Mouse (Mus musculus) R1 (cell line): ENCODE data around the gene Oser1.
A peak's percentile ranks its signal among the peaks of the same experiment; 100 is the strongest.
"Not testable (repeated sequence)": the region's sequence is repeated elsewhere in the genome, so short reads cannot be mapped to it uniquely, and the experiment has no call there.

Experiments used
- DNase-seq: peaks from one replicate; pipeline ENCODE4 v3.0.0-alpha.2; 2018; ENCODE audit warnings: low read depth, low spot score

The Oser1 gene

DNA sequence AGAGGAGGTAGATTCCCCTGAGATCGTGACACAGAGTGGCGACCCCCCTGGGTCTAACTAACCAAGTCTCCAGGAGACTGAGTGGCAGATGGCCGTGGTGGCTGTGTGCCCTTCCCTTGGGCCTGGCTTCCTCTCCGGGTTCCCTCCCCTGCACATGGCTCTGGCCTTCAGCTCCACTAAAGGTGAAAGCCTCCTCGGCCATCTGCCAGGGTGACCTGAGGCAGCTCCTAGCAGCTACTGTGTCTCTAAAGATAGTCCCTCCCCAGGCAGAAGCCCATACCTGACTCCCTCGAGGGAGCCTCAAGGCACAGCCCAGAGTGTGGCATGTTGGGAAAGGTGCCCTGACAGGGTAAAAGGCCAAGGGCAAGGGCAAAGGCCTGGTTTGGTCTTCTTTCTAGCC, 19.0 kb upstream of the Oser1 start:
- DNase-seq: no peak

DNA sequence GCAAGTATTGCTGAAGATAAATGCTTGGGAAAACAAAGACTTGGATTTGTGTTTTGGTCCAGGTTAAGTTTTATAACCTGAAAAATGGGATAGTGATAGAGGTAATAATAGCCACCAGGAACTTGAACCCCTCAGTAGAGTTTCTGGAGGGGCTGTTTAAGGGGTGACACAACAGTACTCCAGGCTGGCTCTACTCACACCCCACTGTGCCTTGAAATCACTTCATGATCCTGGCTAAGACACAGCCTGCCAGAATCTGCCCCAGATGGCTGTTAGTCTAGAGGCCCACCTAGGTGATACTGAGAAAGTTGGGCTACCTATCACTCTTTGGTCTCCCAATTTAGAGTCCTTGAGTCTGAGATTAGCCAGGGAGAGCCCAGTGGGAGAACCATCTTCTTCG, 15.0 kb upstream of the Oser1 start:
- DNase-seq: no peak

DNA sequence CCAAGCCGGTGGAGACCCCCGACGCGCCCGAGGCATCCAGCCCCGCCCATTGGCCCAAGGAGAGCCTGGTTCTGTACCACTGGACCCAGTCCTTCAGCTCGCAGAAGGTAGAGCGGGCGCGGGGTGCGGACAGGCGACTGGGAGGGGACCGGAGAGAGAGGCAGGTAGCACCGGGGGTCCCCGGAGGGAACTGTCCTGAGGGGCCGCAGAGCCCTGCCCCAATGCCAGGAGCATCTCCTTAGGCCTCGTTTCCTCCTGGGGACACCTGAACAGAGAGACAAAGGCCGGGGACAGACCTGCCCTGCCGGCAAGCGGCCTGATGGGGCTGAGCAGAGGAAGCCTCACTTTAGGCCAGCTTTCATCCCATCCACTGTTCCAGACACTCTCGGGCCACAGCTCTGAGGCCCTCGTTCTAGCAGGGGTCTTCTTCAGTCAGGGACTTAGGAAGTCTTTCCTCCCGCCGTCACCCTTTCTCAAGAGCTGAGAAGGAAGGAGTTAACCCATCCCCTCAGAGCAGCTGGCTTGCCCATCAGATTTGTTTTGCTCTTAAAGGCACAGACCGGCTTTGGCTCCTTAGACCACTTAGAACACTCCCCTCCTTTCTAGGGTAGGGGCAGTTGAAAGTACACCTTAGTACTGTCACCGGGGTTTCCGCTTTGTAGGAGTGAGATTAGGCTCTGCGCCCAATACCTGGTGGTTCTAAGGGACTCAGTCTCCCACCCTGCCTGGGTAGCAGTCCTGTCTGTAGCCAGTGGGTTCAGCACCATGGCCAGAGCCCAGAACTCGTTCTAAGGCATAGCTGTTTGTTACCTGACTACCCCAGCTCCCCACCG, 14.3 kb upstream of the Oser1 start:
- DNase-seq: peak; percentile 77

GRCm38 (mm10) chr2:163438246-163438618, 13.7 kb upstream of the Oser1 start, which contains the start of gene Gdap1l1:
TSS of gene Gdap1l1 (plus strand) at chr2:163438476.
- no peak for DNase-seq

- DNase-seq: no peak
Measured at GRCm38 (mm10) chr2:163437800-163438199, 13.3 kb upstream of the Oser1 start.

DNA sequence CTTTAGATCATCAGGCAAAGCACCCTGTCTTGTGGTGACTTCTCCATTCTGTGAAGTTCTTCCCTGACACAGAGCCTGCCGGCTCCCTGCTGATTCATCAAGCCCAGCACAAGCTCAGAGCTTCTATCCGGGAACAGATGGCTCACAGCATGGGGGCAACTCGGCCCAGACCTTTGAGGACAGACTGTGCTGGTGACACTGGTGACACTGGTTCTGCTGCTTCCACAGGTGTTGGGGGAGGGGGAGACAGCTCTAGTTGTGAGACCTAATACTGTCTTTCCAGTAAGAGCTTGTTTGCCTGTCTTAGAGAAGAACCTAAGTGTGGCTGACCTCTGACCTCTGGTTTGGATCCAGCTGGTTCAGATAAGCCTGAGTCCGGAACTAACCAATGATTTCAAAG, 9.5 kb upstream of the Oser1 start:
- peak; percentile 70 for DNase-seq

DNA sequence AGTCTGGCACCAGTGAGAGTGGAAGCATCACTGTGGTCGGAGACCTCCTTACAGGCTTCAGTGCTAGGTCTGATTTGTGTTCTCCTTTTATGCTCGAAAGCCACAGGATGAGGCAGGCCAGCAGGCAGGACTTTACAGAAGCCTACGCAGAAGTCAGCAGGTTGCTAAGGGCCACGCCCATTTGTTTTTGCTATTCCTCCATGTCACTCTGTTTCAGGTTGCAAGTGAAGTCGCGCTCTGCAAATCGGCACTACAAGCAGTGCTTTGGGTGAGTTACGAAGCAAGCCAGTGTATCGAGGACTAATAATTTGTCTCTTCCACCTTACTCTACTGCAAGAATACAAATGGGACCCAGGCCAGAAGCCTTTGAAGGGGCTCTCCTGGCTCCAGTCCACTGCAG, 6.8 kb upstream of the Oser1 start:
- DNase-seq: peak; percentile 53

DNA sequence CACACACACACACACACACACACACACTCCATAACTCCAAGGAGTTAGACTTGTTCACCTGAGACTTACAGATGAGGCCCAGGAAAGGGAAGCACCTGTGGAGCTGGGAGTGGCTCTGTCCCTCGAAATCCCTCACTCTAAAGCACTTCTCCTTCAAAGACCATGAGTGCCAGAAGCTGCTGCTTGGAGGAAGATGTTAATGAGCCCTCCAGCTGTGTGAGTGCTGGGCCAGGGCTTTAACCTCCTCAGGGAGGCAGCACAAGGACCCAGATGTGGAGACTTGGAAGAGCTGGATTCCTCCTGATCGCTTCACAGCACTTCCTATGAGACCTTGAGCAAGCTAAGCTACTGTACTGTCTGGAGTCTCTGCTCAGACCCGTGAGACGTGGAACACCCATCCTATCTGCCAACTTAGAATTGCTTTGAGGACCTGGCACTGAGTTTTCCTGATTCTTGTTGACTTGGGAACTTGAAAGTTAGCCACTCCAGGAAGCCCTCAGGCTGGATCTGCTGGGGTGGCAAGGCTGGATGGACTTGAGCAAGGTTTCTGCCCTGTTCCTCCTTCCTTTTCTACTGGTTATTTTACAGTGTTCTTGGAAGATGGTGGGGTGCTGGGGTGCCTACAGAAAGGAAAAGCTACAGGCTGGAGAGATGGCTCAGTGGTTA, 4.0 kb upstream of the Oser1 start:
- DNase-seq: peak; percentile 65

DNA sequence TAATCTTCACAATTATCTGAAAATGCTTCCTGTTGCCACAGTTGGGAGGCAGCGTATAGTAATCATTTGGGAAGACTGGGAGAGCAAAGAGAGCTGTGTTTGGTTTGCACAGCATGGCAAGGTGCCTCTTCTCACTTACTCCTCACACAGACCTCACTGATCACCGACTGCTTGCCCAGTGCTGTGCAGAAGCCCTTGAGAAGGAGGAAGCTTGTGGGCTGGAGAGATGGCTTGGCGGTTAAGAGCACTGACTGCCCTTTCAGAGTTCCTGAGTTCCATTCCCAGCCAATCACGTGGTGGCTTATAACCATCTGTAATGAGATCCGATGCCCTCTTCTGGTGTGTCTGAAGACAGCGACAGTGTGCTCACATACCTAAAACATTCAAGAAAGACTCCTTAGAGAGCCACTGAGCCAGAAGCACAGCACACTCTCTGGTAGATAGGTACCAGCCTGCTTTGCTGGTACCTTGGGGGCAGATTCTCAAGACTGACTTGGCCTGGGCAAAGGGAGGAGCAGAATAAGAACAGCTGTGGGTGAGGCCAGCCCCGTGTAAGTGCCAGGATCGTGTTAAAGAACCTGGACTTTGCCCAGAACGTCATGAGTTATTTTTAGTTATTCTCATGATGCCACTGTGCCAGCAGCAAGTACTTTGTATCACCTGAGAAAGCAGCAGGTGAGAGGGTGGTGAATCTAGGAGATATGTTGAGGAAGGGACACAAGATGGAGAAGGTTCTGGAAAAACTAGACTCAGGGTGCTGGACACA, 1.4 kb downstream of the Oser1 start:
- DNase-seq: no peak

DNA sequence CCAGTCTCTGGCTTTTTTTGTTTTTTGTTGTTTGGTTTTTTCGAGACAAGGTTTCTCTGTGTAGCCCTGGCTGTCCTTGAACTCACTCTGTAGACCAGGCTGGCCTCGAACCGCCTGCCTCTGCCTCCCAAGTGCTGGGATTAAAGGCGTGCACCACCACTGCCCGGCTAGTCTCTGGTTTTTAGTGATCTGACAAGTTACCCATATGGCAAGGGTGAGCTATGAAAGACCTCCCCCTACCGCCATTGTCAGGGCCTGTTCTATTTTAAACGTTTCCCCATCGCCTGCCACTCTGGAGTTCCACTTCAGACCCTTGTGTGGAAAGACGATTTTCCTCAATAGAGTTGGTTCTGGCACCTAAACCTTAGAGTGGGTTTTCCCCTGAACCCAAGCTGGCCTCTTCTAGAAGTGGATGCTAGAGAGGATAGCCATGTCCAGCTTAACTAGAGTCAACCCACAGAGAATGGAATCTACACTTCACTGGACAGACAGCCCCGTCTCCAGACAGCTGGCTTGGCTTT, 4.1 kb downstream of the Oser1 start:
- peak; percentile 26 for DNase-seq

GRCm38 (mm10) chr2:163419346-163420045, 5.0 kb downstream of the Oser1 start:
- peak; percentile 100 for DNase-seq

GRCm38 (mm10) chr2:163418841-163419345, 5.6 kb downstream of the Oser1 start:
- DNase-seq: peak; percentile 71

DNA sequence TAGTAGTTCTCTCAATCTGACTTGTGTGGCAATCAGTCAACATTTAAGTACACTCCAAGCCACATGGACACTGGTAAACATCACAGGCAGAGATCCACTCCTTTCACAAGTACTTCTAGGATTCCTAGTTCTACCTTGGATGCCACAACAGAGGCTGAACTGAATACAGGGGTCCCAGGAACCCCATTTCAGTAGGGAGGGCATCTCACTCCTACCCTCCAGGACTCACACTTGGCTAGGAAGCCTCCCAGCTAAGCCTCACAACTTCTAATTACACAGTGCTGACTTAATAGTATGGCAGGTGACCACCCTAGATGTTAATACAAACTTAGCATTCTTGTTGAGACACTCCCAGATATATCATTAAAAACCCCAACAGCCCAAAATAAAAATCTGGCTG, 6.7 kb downstream of the Oser1 start:
- DNase-seq: no peak

DNA sequence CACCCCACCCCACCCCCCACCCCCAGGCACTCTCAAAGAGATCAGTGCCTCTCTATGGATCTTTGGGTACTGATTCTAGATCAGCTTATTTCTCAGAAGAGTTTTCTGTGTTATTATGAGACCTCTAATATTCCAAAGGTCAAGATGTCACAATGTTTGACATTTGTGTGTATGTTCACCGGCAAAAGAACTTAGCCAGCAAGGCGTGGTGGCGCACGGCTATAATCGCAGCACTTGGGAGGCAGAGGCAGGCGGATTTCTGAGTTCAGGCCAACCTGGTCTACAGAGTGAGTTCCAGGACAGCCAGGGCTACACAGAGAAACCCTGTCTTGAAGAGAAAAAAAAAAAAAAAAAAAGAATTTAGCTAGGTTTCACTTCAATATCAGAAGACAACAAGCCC, 7.5 kb downstream of the Oser1 start:
- DNase-seq: no peak

GRCm38 (mm10) chr2:163412846-163413590, 11.5 kb downstream of the Oser1 start:
- DNase-seq: no peak

DNA sequence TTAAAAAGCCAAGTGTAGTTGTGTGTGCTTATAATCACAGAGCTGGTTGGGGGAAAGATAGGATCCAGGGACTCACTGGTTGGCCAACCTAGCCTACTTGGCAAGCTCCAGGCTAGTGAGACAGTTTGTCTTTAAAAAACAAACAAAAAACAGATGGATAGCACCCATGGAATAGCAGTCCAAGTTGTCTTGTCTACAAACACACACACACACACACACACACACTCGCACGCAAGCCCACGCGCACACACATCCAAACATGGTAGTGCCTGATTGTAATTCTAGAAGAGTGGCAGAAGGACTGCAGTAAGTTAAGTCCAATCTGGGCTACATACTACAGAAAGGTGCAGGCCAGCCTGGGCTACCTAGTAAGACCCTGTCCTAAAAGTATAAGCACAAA, 12.1 kb downstream of the Oser1 start:
- no peak for DNase-seq

- DNase-seq: no peak
Measured at GRCm38 (mm10) chr2:163411840-163412239, 12.7 kb downstream of the Oser1 start.

- not testable (repeated sequence) for DNase-seq
Measured at GRCm38 (mm10) chr2:163411344-163411743, 13.2 kb downstream of the Oser1 start.

DNA sequence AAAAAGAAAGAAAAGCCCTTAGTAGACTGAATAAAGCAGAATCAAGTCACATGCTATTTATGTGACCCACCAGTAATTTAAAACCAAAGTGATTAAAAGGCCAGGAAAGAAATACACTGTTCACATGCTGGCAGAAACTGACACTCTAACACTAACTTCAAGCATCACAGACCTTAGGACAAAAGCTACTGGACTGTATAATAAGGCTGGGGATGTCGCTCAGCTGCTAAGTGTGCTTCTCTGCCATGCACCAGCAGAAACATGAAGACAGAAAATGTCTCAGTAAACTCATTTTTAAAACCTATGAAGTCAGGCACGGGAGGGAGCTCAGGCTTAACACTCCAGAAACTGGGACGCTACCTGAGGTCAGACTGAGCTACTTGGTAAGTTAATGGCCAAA, 14.3 kb downstream of the Oser1 start:
- no peak for DNase-seq

DNA sequence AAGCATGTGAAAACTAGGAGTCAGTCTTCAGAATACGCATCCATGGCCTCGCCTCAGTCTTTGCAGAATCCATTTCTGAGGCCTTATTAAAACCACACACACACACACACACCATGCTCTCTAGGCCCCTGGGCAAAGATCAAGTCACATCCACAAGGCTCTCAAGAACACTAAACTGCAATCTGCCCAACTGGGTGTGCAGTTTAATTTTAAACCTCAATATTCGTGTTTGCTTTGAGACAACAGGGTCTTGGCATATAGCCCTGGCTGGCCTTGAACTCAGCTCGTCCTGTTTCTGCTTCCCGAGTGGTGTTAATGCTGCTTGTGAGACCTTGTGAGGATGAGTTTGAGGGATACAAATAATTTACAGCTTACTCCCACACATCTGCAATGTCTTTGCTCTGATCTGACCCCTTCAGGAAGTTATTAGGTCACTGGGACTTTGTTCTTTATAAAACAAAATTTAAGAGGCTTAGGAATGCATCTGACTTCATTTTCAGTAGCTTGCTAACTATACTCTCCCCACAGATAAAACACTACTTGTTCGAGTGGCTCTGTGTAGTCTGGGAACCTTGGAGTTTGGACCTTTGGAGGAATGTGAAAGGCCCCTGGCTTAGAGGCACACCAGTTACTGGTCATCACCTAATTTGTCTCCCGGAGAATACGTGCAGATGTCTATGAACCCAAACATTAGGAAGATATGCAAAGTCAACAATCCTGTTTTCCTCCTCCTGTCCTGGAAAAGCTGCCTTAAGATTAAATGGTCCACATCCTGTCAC, 20.3 kb downstream of the Oser1 start:
- DNase-seq: no peak
